Mouse (Mus musculus) T-cell, adult 2 months (primary cell): ENCODE results near the gene Rgmb.

Experiments used
- DNase-seq: peaks from one replicate; pipeline ENCODE4 v3.0.0; 2022; ENCODE audit warnings: low spot score

The Rgmb gene

DNA sequence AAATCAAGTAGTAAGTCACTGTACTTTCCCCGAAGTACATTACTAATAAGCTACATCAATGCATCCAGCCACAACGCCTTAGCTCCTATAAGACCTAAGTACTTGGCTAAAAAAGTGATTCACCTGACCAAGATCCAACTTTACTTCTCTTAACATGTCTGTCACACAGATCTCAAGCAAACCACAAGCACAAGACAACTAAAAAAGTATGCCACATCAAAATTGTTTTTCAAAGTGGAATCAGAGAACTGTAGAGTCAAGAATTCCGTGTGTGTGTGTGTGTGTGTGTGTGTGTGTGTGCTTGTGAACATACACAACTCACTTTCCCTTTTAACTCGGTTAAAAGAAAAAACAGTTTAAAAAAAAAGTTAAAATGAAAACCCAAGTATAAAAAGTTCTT lies 9.1 kb downstream of the Rgmb start:
- peak; percentile 42 for DNase-seq

DNA sequence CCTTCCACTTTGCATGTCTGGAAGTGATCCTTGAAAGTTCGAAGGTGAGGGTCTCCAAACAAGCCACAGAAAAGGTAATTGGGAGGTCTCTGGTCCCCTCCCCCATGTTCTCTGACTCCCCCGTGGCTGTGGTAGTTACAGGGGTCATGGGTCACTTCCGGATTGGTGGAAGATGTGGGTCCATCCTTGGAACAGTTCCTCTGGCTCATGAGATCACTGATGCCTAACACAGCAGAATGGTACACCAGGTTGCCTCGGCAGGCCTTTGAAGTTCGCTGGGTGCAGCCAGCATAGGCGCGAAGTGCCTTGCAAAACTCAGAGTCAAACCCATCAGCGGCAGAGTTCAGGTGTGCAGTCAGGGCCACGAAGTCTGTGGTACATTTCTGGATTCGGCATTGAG lies 10.1 kb downstream of the Rgmb start:
- no peak for DNase-seq

DNA sequence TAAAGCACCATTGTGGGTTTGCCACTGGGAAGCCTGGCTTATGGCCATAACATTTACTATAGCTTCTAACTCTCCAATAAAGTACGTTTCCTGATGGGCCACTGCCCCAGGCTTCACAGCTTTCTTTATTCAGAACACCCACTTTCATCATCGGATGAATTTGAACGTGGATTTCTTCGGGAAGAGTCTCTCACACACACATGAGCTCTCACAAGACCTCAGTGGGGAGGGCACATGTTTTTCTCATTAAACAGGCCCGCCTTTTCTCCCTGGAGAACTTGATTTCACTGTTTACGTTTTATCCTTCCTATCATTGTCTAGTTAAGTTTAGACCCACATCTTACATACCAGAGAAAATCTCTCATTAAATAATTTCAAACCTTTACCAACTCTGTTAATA lies 10.7 kb downstream of the Rgmb start:
- no peak for DNase-seq

DNA sequence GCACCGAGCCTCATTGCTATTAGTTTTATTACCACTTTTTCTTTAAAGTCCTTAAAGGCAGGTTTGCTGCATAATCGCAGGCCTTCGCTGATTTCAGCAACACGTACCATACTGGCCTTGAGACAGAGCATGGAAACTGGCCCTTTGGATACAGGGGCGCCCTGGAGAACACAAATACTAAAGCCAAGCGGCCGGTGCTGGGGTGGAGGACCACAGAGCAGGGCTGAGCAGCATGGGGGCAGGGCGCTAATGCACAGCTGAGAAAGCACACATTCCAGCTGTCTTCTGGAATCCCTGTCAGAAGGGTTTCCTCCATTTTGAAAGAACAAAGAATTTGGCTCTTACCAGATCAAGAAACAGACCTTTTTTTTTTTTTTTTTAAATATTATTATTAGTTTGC lies 12.5 kb downstream of the Rgmb start:
- DNase-seq: no peak

DNA sequence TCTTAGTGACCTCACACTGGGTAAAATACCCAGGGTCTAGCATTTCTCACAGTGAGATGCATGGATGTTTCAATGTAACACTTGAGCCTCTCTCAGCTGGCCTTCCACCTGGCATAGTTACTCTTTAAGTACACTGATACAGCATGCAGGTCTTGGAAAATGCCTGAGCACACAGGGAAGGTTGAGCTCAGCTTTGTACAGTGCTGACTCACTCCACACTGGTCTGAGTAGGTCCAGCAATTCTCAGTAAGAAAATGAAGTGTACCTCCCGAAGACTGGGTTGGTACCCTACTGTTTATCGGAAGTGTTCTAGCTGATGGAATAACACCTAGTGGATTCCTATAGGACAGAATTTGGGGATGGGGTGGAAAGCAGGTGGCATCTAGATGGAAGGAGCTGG lies 13.2 kb downstream of the Rgmb start:
- DNase-seq: no peak

DNA sequence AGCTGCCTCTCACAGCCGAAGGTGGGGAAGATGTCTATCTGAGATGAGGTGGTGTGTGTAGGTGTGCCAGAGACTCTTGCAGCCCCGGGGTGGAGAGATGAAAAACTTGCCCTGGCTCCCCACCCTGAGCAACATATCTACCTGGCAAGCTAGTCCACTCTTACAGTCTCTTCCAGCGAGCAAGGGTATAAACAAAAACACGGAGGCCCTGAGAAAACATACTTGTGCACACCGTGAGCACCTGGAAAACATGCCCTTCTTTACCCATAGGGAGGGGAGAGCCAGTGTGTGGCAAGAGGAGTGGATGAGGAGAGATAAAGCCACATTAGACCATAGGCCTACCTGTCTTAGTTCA lies 13.8 kb downstream of the Rgmb start:
- DNase-seq: no peak

DNA sequence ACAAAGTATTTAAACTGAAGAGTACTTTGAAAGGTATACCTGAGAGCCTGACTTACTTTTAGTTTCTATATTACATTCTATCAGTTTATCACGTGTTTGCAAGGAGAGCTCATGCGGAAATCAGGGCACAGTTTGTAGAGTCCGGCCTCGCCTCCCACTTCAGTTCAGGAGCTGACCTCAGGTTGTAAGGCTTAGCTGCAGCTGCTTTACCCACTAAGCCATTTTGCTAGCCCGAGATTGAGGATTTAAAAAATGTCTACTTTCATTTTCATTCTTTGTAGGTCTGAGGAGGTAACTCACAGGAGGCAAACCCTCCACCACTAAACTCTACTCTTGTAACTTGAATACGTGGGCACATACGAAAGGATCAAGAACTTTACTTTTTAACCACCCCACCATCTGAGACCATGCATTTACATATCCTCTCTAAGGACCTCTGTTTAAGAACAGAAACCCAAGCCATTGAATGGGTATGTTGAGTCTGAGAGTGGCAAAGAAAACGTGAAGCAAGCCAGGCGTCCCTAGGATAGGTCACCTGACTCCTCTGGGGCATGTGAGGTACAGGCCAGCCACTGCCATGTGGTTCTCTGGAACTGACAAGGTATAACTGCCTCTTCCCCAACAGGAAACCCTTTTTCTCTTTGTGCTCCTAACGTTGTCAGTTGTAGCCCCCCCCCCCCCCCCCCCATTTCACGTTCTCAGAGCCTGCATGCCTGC lies 14.3 kb downstream of the Rgmb start:
- DNase-seq: peak; percentile 28

DNA sequence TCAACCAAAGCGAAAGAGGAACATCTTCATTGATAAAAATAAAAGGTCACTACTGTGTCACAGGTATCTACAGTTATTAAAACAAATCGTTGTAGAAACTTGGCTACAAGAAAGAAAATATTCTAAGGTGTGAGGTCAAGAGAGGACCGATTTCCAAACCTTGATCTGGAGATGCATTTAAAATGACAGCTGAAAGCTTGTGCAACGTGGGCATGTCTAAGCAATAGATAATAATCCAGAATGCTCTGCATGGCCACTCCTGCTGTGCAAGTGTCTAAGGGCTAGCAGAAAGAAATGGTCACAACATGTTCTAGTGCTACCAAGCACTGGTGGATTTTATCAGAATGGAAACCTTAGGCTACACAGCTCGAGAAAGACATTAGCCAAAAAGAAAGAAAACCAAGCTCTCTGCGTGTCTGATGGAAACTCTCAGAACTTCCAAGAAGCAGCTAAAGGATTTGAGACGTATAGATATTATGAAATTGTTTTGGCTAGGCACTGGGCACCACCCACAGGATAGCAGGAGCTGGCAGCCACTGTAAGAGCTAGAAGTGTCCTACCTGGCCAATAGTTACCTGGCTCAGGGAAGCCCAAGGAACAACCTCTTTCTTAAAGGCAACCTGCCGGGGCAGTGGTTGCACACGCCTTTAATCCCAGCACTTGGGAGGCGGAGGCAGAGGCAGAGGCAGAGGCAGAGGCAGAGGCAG lies 15.4 kb downstream of the Rgmb start:
- no peak for DNase-seq

DNA sequence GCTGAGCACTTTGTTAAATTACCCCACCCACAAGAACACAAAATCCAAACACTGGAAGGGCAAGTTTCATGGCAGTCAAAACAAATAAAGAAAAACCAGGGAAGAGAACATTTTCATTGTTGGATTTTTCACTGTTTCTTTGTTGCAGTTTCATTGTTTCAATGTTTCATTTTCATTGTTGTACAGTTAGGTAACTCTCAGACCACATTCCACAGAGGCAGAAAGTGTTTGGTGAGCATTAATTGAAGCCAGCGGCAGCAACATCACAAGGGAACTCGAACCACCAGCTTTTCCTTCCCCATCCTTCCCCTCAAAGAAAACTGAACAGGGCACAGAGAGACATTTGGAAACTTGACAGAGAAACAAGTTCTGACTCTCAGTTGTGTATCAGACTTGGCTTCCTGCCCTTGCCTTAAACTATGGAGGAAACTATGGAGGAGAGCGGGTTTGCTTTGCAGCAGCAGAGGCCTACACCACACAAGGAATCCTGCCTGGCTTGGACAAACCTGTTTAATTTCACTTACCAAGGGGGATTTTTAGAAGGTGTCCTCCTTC lies 17.1 kb downstream of the Rgmb start:
- no peak for DNase-seq

DNA sequence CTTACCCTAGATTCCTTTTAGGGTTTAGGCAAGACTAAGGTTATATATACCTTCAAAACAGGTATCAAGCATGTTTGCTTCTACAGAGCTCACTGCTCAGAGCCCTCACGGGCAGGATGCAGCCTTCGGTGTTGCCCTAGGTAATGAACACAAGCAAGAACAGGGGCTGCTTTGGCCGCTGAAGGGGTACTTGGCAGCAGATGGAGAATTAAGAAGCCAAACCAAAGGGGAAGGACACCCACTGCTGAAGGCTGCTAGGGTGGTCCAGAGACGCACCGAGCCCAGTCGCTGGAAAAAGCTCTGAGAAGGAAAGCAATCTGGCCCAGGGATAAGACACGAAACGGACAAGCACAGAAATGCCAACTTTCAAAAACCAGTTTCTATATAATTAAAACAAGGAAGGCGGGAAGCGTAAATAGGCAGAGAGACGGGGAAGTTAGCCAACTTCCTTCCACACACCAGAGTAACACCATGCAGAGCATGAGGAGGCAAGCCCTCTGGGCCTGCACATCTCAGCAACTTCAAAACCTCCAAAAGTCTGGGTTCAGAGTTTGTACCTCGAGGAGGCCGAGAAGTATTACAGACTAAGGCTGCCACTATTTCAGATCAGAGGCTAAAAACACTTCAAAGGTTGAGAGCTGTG lies 18.6 kb downstream of the Rgmb start:
- no peak for DNase-seq

DNA sequence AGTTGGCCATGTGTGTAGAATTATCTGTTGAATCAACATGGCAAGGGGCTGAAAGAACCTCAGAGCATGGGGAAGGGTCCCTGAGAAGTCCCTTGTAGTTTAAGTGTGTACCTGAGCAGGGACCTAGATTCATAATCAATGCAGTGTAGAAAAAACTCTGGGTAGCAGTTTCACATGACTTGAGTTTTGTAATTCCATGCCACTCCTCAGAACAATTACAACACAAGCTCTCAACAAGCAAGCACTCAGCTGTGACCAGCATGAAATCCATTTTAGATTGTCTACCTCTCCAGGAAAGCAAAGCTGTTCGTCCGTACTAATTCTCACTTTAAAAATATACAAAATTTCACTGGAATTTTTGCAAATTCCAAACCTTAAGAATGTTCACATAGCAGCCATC lies 20.9 kb downstream of the Rgmb start:
- DNase-seq: no peak

DNA sequence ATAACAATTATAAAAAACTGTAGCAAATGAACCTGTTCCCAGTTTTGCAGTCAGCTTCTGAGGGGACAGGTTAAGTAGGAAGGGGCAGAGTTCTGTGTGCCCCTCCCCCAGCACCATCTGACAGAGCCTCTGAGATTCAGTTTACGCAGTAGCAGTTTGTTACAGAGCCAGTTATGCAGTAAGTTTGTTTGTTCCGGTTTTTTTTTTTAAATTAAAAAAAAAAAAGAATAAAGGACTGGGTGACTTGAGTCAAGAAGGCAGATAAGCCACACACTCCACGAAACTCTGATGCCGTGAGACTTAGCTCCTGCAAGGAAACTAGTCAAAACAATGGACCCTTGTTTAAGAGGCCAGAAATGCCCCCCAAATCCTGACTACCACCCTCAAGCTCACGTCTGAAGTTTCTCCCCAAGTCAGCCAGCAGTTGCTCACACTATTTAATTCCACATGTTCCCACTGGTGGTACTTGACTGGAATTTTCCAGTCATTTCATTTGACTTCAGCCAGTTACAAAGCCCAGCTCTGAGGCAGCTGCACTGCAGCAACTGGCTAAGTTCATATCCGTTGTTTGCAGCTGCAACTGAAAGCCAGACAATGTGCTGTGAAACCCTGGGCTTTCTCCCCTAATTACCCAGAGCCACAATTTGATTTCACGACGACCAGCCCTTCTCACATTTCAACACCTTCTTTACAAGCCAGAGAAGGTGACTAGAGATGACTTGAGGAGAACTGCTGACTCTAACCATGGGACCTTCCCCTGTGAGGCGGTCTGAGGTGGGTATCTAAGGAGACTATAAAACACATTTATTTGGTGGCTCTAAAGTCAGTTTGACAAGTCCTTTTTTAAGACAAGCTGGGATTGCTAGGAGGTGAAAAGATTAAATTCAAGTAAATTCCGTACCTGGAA lies 22.1 kb downstream of the Rgmb start:
- no peak for DNase-seq

DNA sequence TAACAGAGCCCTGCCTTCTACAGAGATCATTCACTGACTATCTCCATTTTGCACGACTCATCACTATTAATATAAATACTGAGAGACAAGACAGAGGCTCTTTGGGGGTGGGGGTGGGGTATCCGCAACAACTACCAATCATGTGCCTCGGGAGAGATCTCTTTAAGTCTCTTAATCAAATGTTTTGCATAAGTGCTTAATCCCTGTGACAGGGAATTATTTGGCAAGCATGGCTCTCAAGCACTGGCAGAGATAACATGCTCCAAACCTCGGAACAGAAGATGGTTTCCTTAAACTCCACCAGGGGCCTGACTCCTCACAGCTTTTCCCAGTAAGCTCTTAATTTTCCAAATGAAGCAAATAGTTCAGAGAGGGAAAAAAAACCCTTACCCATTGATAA lies 22.8 kb downstream of the Rgmb start:
- DNase-seq: no peak

DNA sequence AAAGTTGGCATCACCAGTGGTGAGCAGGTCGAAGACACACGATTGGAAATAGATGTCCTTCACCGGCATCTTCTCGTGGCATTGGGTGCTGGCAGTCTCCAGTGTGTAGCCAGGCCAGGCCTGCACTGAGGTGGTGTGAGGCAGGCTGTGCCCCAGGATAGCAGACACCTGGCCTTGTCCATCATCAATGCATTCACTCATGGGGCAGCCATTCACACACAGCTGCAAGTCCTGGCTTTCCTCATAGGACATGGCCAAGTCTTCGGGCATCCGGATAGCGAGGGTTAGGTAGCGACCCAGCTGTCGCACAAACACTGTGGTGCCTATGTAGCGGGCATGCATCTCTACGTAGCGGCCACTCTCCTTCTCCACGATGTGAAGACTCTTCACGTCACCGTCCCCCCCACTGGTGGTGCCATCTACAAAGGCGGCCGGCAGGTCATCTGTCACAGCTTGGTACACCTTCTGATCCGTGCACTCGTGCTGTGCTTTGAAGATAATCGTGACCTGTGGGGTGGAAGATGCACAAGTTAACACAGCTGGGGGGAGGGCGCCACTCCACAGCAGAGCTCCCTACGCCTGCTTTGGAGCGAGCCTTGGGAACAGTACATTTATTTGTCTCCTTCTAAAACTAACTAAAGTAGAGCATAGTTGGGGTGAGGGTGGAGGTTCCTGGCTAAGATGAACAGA lies 23.4 kb downstream of the Rgmb start:
- no peak for DNase-seq

DNA sequence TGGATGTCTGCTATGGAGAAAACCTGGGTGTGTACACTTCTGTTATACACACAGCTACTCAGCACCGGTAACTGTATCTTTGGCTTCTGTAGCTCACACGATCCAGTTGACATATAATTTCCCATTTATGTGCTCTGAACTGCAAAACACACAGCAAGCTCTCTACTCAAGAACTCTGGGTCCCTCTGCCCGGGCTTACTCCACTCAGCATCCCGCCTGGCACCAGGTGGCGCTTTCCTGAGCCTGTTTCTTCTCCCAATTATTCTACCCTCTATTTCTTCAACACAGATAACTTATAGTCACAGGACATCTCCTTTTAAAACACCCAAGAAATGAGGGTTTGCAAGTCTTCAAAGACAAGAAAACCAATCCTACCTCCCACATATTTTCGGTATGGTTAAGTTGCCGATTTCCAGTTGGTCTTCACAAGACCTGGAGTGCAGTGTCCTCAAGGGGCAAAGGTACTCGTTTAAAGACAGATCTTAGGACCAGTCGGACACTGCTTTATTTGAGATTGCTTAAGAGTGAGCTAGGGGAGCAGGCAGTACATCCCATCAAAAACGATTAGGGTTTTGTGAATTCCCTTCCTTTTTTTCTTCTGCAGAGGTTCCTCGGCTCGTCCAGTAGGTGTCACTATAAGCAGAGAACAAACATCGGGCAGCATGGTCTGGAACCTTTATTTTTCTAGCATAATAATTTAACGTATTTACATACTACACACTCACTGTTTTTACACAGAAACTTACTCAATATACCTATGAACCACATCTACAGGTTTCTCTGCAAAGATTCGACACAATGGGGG lies 26.6 kb downstream of the Rgmb start:
- DNase-seq: peak; percentile 19

DNA sequence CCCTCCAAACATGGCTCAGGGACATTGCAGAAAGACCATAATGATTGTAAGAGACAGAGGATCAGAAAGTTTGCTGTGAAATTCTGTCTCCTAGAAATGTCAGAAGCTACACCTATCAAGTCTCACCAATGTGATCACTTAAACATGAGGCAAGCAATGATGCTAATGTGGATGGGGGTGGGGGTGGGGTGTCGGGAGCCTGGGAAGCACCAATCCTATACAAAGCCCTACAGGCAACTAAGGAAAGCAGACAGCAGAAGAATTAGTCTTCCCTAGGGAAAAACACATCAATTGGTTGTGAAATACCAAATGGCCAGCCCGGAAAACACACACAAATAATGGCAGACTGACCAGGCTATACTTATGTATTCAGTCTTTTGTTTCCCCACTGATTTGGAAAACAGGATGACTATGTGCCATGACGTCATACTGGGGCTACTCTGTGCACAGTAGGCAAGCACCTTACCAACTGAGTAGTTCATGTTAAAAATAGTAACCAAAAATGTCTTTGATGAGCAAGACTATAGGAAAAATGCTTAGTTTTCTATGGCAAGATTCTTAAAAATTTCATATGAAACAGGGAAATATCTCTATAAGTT lies 31.5 kb downstream of the Rgmb start:
- DNase-seq: no peak

DNA sequence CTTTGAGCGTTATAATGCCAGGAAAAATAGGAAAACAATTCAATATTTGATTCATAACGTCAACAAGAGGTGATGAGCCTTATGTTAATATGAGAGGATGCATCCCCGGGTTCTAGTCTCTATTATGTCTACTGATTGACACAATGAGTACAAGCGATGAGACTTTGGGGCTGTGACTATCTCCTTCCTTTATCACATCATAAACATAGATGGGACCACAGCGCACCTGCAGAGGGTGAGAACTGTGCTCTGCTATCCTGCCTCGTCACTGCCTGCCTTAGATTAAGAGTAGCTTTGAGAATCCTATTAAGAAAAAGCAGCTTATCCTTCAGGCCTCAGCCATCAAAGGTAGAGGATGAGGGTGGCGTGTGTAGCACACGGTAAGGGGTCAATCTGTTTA lies 40.1 kb downstream of the Rgmb start:
- no peak for DNase-seq

DNA sequence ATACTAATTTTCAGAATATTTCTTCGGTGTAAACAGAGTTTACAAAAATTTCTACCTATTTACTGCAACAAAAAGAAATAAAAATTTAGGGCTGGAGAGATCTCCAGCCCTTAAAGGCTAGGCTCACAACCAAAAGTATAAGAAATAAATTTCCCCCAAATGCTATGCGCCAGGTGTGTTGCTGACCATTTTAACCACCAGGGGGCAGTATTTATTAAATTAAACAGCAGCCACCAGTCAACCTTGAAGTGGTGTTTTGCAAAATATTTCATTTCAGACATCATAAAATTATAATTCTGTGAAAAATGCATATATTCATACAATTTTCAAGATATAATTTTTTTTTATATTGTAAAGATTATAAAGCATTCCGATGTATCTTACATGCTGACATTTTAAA lies 43.8 kb downstream of the Rgmb start:
- no peak for DNase-seq

DNA sequence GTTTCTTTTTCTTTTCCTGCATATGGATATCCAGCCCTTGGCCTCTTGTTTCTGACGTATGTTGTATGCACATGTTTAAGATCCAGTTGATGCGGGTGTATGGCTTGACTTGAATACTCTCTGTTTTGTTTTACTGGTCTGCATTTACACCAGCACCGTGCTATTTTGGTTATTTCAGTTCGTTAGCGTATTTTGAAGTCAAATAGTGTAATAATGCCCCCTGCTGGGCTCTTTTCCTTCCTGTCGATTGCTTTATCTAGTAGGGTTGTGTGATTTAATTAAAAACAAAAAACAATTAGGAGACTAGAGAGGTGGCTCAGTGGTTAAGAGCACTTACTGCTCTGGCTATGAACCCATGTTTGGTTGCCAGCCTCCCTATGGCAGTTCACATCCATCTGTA lies 52.9 kb downstream of the Rgmb start:
- no peak for DNase-seq

DNA sequence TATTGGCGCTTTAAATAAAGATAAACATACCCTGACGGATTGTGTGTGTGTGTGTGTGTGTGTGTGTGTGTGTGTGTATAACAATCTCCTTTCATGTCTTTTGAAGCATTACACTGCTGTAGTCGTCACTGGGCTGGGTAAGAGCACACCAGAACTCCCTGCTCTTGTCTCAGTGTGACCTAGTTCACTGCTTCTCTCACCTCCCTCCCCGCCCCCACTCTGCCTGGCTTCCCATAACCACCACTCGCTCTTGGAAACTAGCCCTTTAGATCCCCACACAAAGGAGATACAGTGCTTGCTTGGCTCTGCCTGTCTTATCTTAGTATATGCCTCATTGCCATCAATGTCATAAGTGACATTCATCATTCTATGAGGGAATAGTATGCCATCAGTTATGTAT lies 54.5 kb downstream of the Rgmb start:
- DNase-seq: no peak
